Mouse (Mus musculus): ENCODE measurements around the gene Tmem209.

- TF ChIP-seq CTCF (IDR thresholded peaks at IDR 0.05; ENCODE audit: low read depth, low read length) (no peak), POLR2A (IDR thresholded peaks at IDR 0.05; ENCODE audit: borderline replicate concordance, low read depth, low read length) (no peak)
These were observed 17.3 kb upstream of the Tmem209 start for GRCm38 (mm10) chr6:30526586-30527515.
